Comparison of ENCODE assay signal across 8 mouse cellular contexts in genomic region chr11:83020621-83021020, GRCm38 (mm10). TPM values are rescaled to one million over a fixed set of nuclear protein-coding genes. Genes with fewer than 3 reads are reported as not detected.
A peak's percentile ranks its signal among the peaks of the same experiment; 100 is the strongest.
DNase-seq lines count a peak whose midpoint lies in the region; ATAC-seq lines count a peak whose summit lies in the region.

Gene Slfn8 (minus strand): TSS chr11:83020810.

- H3K9me3 ChIP-seq in kidney, embryonic 15.5 days (replicated peaks) = no peaks in the 10 kb centered on the region
- no peaks in the 10 kb centered on the region for H3K9me3 ChIP-seq in liver, embryonic 16.5 days (replicated peaks; ENCODE audit: control insufficient read depth, low read length)

- peak; percentile 21 for DNase-seq in kidney, postnatal 10 days
- peak; percentile 22 to 49 for DNase-seq in CD8-positive naive resting alpha-beta T cell, adult 2 months (ENCODE audit: low read depth in 2 of 2, low spot score in 2 of 2)
- peak; percentile 8 to 32 for DNase-seq in gastrocnemius, adult 8-10 months (ENCODE audit: low spot score in 2 of 2)
- peak; percentile 70 to 72 for DNase-seq in spleen, postnatal 36 days (ENCODE audit: low spot score in 2 of 2)
- DNase-seq in frontal cortex, postnatal 25 days (ENCODE audit: low spot score in 2 of 2) = no peak
- no peak for DNase-seq in Muller cell, postnatal 12 days (ENCODE audit: inconsistent ontology term)

- no peaks in the 10 kb centered on the region for H3K36me3 ChIP-seq in kidney, embryonic 15.5 days
- no peaks in the 10 kb centered on the region for H3K36me3 ChIP-seq in liver, embryonic 16.5 days (ENCODE audit: control insufficient read depth, insufficient read depth)

- H3K4me2 ChIP-seq in kidney, embryonic 15.5 days = no peak within 1 kb of the TSS
- peak within 1 kb of the TSS; percentile 37 for H3K4me2 ChIP-seq in liver, embryonic 16.5 days (ENCODE audit: low read depth, low read length)

- H3K9ac ChIP-seq in kidney, embryonic 15.5 days = no peak within 1 kb of the TSS
- H3K9ac ChIP-seq in liver, embryonic 16.5 days (ENCODE audit: low read depth, low read length) = no peak within 1 kb of the TSS

- 74% methylated on average over 5 of the region's 5 CpGs for WGBS in kidney, embryonic 15.5 days
- 18% methylated on average over 5 of the region's 5 CpGs for WGBS in liver, embryonic 16.5 days (ENCODE audit: insufficient replicate concordance)

- ATAC-seq in kidney, embryonic 15.5 days (replicated peaks; ENCODE audit: low FRiP score) = no peak
- ATAC-seq in liver, embryonic 16.5 days (ENCODE audit: low read depth) = no peak

- H3K4me1 ChIP-seq in kidney, embryonic 15.5 days = no peaks in the 10 kb centered on the region
- no peaks in the 10 kb centered on the region for H3K4me1 ChIP-seq in liver, embryonic 16.5 days (ENCODE audit: control insufficient read depth, low read depth, low read length)

- no peak within 1 kb of the TSS for H3K4me3 ChIP-seq in kidney, embryonic 15.5 days (replicated peaks)
- peak within 1 kb of the TSS; percentile 17; the same call in 1 of the 2 replicates for H3K4me3 ChIP-seq in liver, embryonic 16.5 days (ENCODE audit: low read depth, low read length)

- no peaks in the 10 kb centered on the region for H3K27me3 ChIP-seq in kidney, embryonic 15.5 days
- no peaks in the 10 kb centered on the region for H3K27me3 ChIP-seq in liver, embryonic 16.5 days (ENCODE audit: control insufficient read depth, insufficient read depth, low read depth, low read length)

- no peak within 1 kb of the TSS for H3K27ac ChIP-seq in kidney, embryonic 15.5 days
- peak within 1 kb of the TSS; percentile 24; the same call in 1 of the 2 replicates for H3K27ac ChIP-seq in liver, embryonic 16.5 days (ENCODE audit: low read length)

RNA-seq across cellular contexts. Expression of gene Slfn8, which starts in this region (rescaled TPM):
- 0.54 and 0.58 TPM in 2 replicates for polyA plus RNA-seq in kidney, embryonic 15.5 days (2015; fragmentation: Nextera tagmentation; extraction: Ambion mirVana)
- under 1 TPM; 0.17 to 0.36 (median 0.33) TPM for total RNA-seq in gastrocnemius, adult 8-10 months (2022)
- 0.40 and 0.51 TPM in 2 replicates for polyA plus RNA-seq in liver, embryonic 16.5 days (2015; fragmentation: Nextera tagmentation; extraction: Ambion mirVana)

Comparison
In these comparisons a context has a peak if more than half of its experiments do, and no peak if none do; other contexts are left out.
1. Peak in DNase-seq in gastrocnemius, adult 8-10 months; RNA of the gene not detected or under 1 TPM.
2. DNase-seq: peak in kidney, postnatal 10 days (single experiment), CD8-positive naive resting alpha-beta T cell, adult 2 months (2 of 2) and spleen, postnatal 36 days (2 of 2); none in frontal cortex, postnatal 25 days (0 of 2) and Muller cell, postnatal 12 days (single experiment).